Mouse (Mus musculus): Measurements from ENCODE around the gene Sytl2.
A peak's percentile ranks its signal among the peaks of the same experiment; 100 is the strongest.

Gene Sytl2

GRCm38 (mm10) chr7:90362788-90363187 lies 60.7 kb downstream of the Sytl2 start:
- no peak for DNase-seq (ENCODE audit: low spot score in 2 of 2)

- DNase-seq (ENCODE audit: low spot score in 2 of 2) = no peak
Observed at GRCm38 (mm10) chr7:90370071-90370851, 68.2 kb downstream of the Sytl2 start.

GRCm38 (mm10) chr7:90372804-90373203 lies 70.8 kb downstream of the Sytl2 start:
- no peak for DNase-seq (ENCODE audit: low spot score in 2 of 2)

GRCm38 (mm10) chr7:90384411-90384810 lies 82.4 kb downstream of the Sytl2 start:
- DNase-seq (ENCODE audit: low spot score in 2 of 2) = no peak

- DNase-seq (ENCODE audit: low spot score in 2 of 2) = peak; percentile 31 to 36
Observed at GRCm38 (mm10) chr7:90386885-90387459, 84.9 kb downstream of the Sytl2 start.

GRCm38 (mm10) chr7:90389765-90390164 lies 87.7 kb downstream of the Sytl2 start:
- no peak for DNase-seq (ENCODE audit: low spot score in 2 of 2)

- no peak for DNase-seq (ENCODE audit: low spot score in 2 of 2)
Observed at GRCm38 (mm10) chr7:90395073-90395472, 93.0 kb downstream of the Sytl2 start.

GRCm38 (mm10) chr7:90395928-90396327 lies 93.9 kb downstream of the Sytl2 start:
- DNase-seq (ENCODE audit: low spot score in 2 of 2) = no peak

- DNase-seq (ENCODE audit: low spot score in 2 of 2) = peak in 1 of 2 experiments; percentile 42
Observed at GRCm38 (mm10) chr7:90409934-90410333, 107.9 kb downstream of the Sytl2 start.

- DNase-seq (ENCODE audit: low spot score in 2 of 2) = peak; percentile 74 to 80
Observed at GRCm38 (mm10) chr7:90426020-90427001, 124.3 kb downstream of the Sytl2 start, which contains the start of gene Ccdc89. Ccdc89 (plus strand) TSS chr7:90426577.

GRCm38 (mm10) chr7:90427006-90427405 lies 125.0 kb downstream of the Sytl2 start:
- no peak for DNase-seq (ENCODE audit: low spot score in 2 of 2)

GRCm38 (mm10) chr7:90432221-90432620 lies 130.2 kb downstream of the Sytl2 start:
- DNase-seq (ENCODE audit: low spot score in 2 of 2) = no peak

GRCm38 (mm10) chr7:90440044-90440443 lies 138.0 kb downstream of the Sytl2 start:
- no peak for DNase-seq (ENCODE audit: low spot score in 2 of 2)

- no peak for DNase-seq (ENCODE audit: low spot score in 2 of 2)
Observed at GRCm38 (mm10) chr7:90442070-90442469, 140.0 kb downstream of the Sytl2 start.

- DNase-seq (ENCODE audit: low spot score in 2 of 2) = peak; percentile 92 to 95
Observed at GRCm38 (mm10) chr7:90442518-90443080, 140.5 kb downstream of the Sytl2 start, which contains the start of gene Crebzf. Crebzf (plus strand) TSS chr7:90442729.

- peak; percentile 58 to 76 for DNase-seq (ENCODE audit: low spot score in 2 of 2)
Observed at GRCm38 (mm10) chr7:90443101-90444091, 141.3 kb downstream of the Sytl2 start.

GRCm38 (mm10) chr7:90444206-90444605 lies 142.2 kb downstream of the Sytl2 start:
- no peak for DNase-seq (ENCODE audit: low spot score in 2 of 2)

- no peak for DNase-seq (ENCODE audit: low spot score in 2 of 2)
Observed at GRCm38 (mm10) chr7:90456149-90456844, 154.2 kb downstream of the Sytl2 start.

GRCm38 (mm10) chr7:90456845-90457468 lies 154.9 kb downstream of the Sytl2 start, which contains the start of gene Tmem126a:
Tmem126a (minus strand) TSS chr7:90457229.
- DNase-seq (ENCODE audit: low spot score in 2 of 2) = peak; percentile 76 to 82
